Mouse (Mus musculus) liver, adult 2 months (tissue): ENCODE measurements around the gene Tceal3. TPM values are rescaled to one million over a fixed set of nuclear protein-coding genes. Genes with fewer than 3 reads are reported as not detected.
"Not testable (repeated sequence)": the region's sequence is repeated elsewhere in the genome, so short reads cannot be mapped to it uniquely, and the experiment has no call there.

Source experiments
- DNase-seq: peaks from one replicate; pipeline ENCODE4 v3.0.0-alpha.2; 2011; ENCODE audit warnings: low read depth, low spot score; ENCODE audit errors: extremely low read depth
- H3K27ac ChIP-seq: fragments of 200-500 bp; replicated peaks from 2 replicates; pipeline ENCODE4 v1.5.1; 2012; ENCODE audit warnings: low read depth, mild to moderate bottlenecking, control low read depth, inconsistent platforms, low read length; ENCODE audit not compliant: insufficient read depth
- H3K27me3 ChIP-seq: fragments of 200-500 bp; 2 replicates; pipeline ENCODE4 v1.6.1; 2012; ENCODE audit warnings: mild to moderate bottlenecking, moderate library complexity, low read length, inconsistent platforms; ENCODE audit not compliant: control insufficient read depth, insufficient read depth
- H3K36me3 ChIP-seq: fragments of 200-500 bp; 2 replicates; pipeline ENCODE4 v1.6.1; 2012; ENCODE audit warnings: low read length, inconsistent platforms; ENCODE audit not compliant: control insufficient read depth, insufficient read depth
- H3K4me1 ChIP-seq: fragments of 200-500 bp; 2 replicates; pipeline ENCODE4 v1.6.1; 2011; ENCODE audit warnings: low read length; ENCODE audit not compliant: control insufficient read depth, insufficient read depth
- H3K4me3 ChIP-seq: fragments of 200-500 bp; 2 replicates; pipeline ENCODE4 v1.5.1; 2011; ENCODE audit warnings: low read depth, mild to moderate bottlenecking, control low read depth, low read length, moderate library complexity; ENCODE audit not compliant: insufficient read depth
- H3K79me2 ChIP-seq: fragments of 200-500 bp; 2 replicates; pipeline ENCODE4 v1.6.1; 2012; ENCODE audit warnings: inconsistent platforms, mild to moderate bottlenecking, low read length, moderate library complexity; ENCODE audit not compliant: control insufficient read depth, insufficient read depth
- H3K9ac ChIP-seq: fragments of 200-500 bp; 2 replicates; pipeline ENCODE4 v1.6.1; 2012; ENCODE audit warnings: low read depth, mild to moderate bottlenecking, control low read depth, inconsistent platforms, low read length
- CTCF ChIP-seq: fragments of 200-500 bp; IDR thresholded peaks from 2 replicates; pipeline ENCODE4 v1.5.1; 2011; ENCODE audit warnings: low read depth, low read length, control low read depth
- POLR2A ChIP-seq: fragments of 200-500 bp; IDR thresholded peaks from 2 replicates; pipeline ENCODE4 v1.6.1; 2011; ENCODE audit warnings: low read length, control low read depth; ENCODE audit not compliant: insufficient read depth; ENCODE audit errors: extremely low read depth
- WGBS: fragments of 180-500 bp; shearing (Covaris S2); methylation state at CpG from one replicate; pipeline ENCODE4 v1.1.7; 2018; 5-methylcytosine and 5-hydroxymethylcytosine counted together
- polyA plus RNA-seq: library from polyadenylated mRNA; depleted of rRNA; stranded (reverse); fragments of >200 nt; gene quantifications from 2 replicates; pipeline ENCODE4 v1.2.3, GENCODE M21; 2012
- total RNA-seq: library from RNA; depleted of rRNA; stranded (reverse); fragments of >200 nt; gene quantifications from 2 replicates; pipeline ENCODE4 v1.2.3, GENCODE M21; 2014

Tceal3 gene
- total and polyA plus RNA-seq, 2 experiments = not detected

DNA sequence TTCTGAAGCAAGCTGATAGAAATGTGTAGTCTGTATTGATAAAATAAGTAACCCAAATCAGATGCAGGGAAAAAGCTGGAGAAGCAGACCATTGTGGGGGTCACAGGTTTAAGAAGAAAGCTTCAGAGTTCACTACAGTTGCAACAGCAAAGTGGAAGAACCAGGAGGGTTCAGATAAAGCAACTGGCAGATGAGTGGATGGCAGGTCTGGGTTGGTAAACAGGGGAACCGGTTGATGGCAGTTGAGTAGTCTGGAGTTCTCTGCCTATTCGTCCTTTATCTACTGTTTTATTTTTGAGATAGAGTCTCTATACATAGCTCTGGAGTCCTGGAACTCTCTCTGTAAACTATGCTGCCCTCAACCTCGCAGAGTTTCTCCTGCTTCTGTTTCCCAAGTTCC lies 90.3 kb downstream of the Tceal3 start:
- TF ChIP-seq POLR2A (no peak), CTCF (no peak)
- no peak for DNase-seq
- 29% methylated on average over 3 of the region's 3 CpGs for WGBS

GRCm38 (mm10) chrX:136691606-136692293 lies 101.1 kb downstream of the Tceal3 start:
- H3K4me1 ChIP-seq, H3K4me3 ChIP-seq, H3K79me2 ChIP-seq, DNase-seq, H3K27ac ChIP-seq, H3K9ac ChIP-seq, H3K27me3 ChIP-seq, H3K36me3 ChIP-seq: not testable (repeated sequence)
- WGBS = 60% methylated on average over 3 of the region's 3 CpGs

More for the DNA sequence above, 90.3 kb downstream of the Tceal3 start:
- Histone ChIP-seq H3K27me3 (no peaks in the 10 kb centered on the region), H3K4me1 (no peaks in the 10 kb centered on the region), H3K27ac (no peak overlapping the region), H3K9ac (no peak overlapping the region), H3K79me2 (no peaks in the 10 kb centered on the region), H3K4me3 (no peak overlapping the region), H3K36me3 (no peaks in the 10 kb centered on the region)

GRCm38 (mm10) chrX:136692294-136692675 lies 101.6 kb downstream of the Tceal3 start:
- Histone ChIP-seq H3K27ac (no peak overlapping the region), H3K36me3 (no peaks in the 10 kb centered on the region), H3K9ac (no peak overlapping the region), H3K79me2 (no peaks in the 10 kb centered on the region), H3K27me3 (no peaks in the 10 kb centered on the region), H3K4me3 (no peak overlapping the region), H3K4me1 (no peaks in the 10 kb centered on the region)
- TF ChIP-seq POLR2A (no peak), CTCF (no peak)
- 83% methylated on average over 4 of the region's 4 CpGs for WGBS
- DNase-seq = no peak

GRCm38 (mm10) chrX:136693196-136693595 lies 102.6 kb downstream of the Tceal3 start:
- Histone ChIP-seq H3K36me3 (no peaks in the 10 kb centered on the region), H3K27me3 (no peaks in the 10 kb centered on the region), H3K9ac (no peak overlapping the region), H3K4me1 (no peaks in the 10 kb centered on the region), H3K27ac (no peak overlapping the region), H3K4me3 (no peak overlapping the region), H3K79me2 (no peaks in the 10 kb centered on the region)
- whole genome bisulfite sequencing = 88% methylated on average over 5 of the region's 5 CpGs
- no peak for TF ChIP-seq CTCF
- no peak for TF ChIP-seq POLR2A
- no peak for DNase-seq

- no peaks in the 10 kb centered on the region for H3K27me3 ChIP-seq
- H3K4me3 ChIP-seq = peak within 1 kb of the TSS; percentile 60
- TF ChIP-seq CTCF (no peak), POLR2A (no peak)
- no peak within 1 kb of the TSS for H3K27ac ChIP-seq
- H3K36me3 ChIP-seq = no peaks in the 10 kb centered on the region
- 1% methylated on average over 15 of the region's 15 CpGs for WGBS
- peak; percentile 51 for DNase-seq
- H3K4me1 ChIP-seq = no peaks in the 10 kb centered on the region
- peak within 1 kb of the TSS; percentile 75 for H3K9ac ChIP-seq
- H3K79me2 ChIP-seq = no peaks in the 10 kb centered on the region
Observed at GRCm38 (mm10) chrX:136707446-136708167, 117.0 kb downstream of the Tceal3 start, which contains the start of gene Tceal1. TSS of gene Tceal1 (plus strand) at chrX:136707982.

DNA sequence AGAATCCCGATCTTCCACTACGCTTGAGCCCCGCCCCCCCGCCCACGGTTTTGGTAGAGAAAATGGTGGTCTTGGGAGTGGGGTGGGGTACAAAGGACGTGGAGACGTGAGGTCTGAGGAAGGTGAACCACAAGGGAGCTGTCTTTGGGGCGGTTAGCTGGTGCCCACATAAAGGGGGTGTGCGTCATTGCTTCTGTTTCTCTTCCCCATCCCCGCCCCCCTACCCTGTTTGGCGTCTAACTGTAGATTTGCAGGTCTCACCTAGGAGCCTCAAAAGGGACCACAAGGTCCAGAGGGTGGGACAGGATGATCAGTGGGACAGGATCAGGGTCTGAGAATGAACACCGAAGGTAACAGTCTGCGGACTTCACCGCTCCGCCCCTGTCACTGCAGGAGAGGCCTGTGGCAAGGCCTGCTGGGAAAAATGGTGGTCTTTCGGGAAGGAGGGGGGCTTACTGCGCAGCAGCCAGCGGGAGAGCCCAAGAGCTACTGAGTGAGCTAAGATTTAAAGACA lies 117.6 kb downstream of the Tceal3 start:
- 2% methylated on average over 16 of the region's 18 CpGs for WGBS
- H3K27me3 ChIP-seq = no peaks in the 10 kb centered on the region
- TF ChIP-seq CTCF (no peak), POLR2A (no peak)
- peak overlapping the region; percentile 75 for H3K9ac ChIP-seq
- H3K4me3 ChIP-seq = peak overlapping the region; percentile 60
- H3K36me3 ChIP-seq = no peaks in the 10 kb centered on the region
- H3K79me2 ChIP-seq = no peaks in the 10 kb centered on the region
- no peak overlapping the region for H3K27ac ChIP-seq
- DNase-seq = no peak
- H3K4me1 ChIP-seq = no peaks in the 10 kb centered on the region
